Mouse (Mus musculus): ENCODE results near the gene Dnajc13. TPM values are rescaled to one million over a fixed set of nuclear protein-coding genes. Genes with fewer than 3 reads are reported as not detected.

The Dnajc13 gene
- polyA plus RNA-seq, 1 experiment from 2014 or later: 20.4 TPM

DNA sequence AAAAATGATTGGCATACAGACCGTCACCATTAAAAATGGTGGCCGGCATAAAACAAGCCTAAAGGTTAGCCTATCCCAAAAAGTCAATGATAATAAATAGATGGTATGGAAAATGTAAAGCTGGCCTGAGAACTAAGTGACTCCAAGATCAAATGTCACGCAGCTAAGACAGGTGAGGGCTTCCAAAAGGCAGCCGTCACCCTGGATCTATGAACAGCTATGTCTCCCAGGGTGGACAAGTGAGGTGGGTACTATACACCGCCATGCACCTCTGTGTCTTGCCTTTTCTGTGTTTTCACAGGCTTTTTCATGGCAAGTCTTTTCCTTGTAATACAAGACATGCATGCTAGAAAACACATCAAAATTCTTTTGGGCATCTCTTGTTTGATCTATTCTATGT, 73.1 kb downstream of the Dnajc13 start:
- Histone ChIP-seq H3K4me3 (ENCODE audit: low read depth, low read length) (no peak overlapping the region), H3K4me1 (ENCODE audit: control insufficient read depth, insufficient read depth, low read length) (no peaks in the 10 kb centered on the region)

GRCm38 (mm10) chr9:104188704-104189103, 74.0 kb downstream of the Dnajc13 start:
- DNase-seq (ENCODE audit: low spot score) (no peak), ATAC-seq (replicated peaks; ENCODE audit: insufficient number of reproducible peaks, low FRiP score, low TSS enrichment, low read depth) (no peak)
- H3K9me3 ChIP-seq (replicated peaks; ENCODE audit: control insufficient read depth, low read length): no peaks in the 10 kb centered on the region
- H3K9ac ChIP-seq (replicated peaks; ENCODE audit: low read length): no peak overlapping the region
- H3K27ac ChIP-seq (replicated peaks; ENCODE audit: low read depth, low read length): no peak overlapping the region
- no peak overlapping the region for H3K4me3 ChIP-seq (ENCODE audit: low read depth, low read length)
- H3K36me3 ChIP-seq (replicated peaks; ENCODE audit: control insufficient read depth, insufficient read depth, low read depth, low read length): peaks cover 3% of the 10 kb centered on the region
- 100% methylated on average over 1 of the region's 1 CpGs for WGBS
- H3K4me2 ChIP-seq (ENCODE audit: low read depth, low read length): no peak overlapping the region
- no peaks in the 10 kb centered on the region for H3K27me3 ChIP-seq (ENCODE audit: control insufficient read depth, insufficient read depth, low read length)
- no peaks in the 10 kb centered on the region for H3K4me1 ChIP-seq (ENCODE audit: control insufficient read depth, insufficient read depth, low read length)

More for the DNA sequence above, 73.1 kb downstream of the Dnajc13 start:
- Histone ChIP-seq H3K9ac (replicated peaks; ENCODE audit: low read length) (no peak overlapping the region), H3K4me2 (ENCODE audit: low read depth, low read length) (no peak overlapping the region), H3K27ac (replicated peaks; ENCODE audit: low read depth, low read length) (no peak overlapping the region), H3K27me3 (ENCODE audit: control insufficient read depth, insufficient read depth, low read length) (no peaks in the 10 kb centered on the region), H3K36me3 (replicated peaks; ENCODE audit: control insufficient read depth, insufficient read depth, low read depth, low read length) (peaks cover 3% of the 10 kb centered on the region), H3K9me3 (replicated peaks; ENCODE audit: control insufficient read depth, low read length) (no peaks in the 10 kb centered on the region)
- WGBS: 97% methylated on average over 5 of the region's 5 CpGs
- no peak for ATAC-seq (replicated peaks; ENCODE audit: insufficient number of reproducible peaks, low FRiP score, low TSS enrichment, low read depth)
- no peak for DNase-seq (ENCODE audit: low spot score)

DNA sequence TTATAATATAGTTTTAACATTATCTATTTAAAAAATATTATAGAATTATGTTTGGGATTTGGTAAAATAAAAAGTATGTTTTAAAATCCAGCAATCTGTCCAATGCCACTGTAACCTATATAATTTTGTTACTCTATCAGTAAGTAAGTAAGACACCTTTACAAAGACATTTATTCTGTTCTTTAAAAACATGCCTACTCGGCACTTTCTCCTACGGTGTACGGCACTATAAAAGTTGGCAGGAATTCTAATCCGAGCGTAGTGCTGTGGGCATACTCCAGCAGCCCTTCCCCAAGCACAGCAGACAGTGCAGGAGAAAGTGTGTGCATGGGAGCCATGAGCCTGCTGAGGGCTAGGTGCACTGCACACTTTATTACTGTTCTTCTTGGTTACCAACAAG, 75.7 kb downstream of the Dnajc13 start:
- H3K36me3 ChIP-seq (replicated peaks; ENCODE audit: control insufficient read depth, insufficient read depth, low read depth, low read length): peaks cover 3% of the 10 kb centered on the region
- H3K9me3 ChIP-seq (replicated peaks; ENCODE audit: control insufficient read depth, low read length): no peaks in the 10 kb centered on the region
- WGBS: 95% methylated on average over 5 of the region's 5 CpGs
- H3K27ac ChIP-seq (replicated peaks; ENCODE audit: low read depth, low read length): no peak overlapping the region
- no peaks in the 10 kb centered on the region for H3K4me1 ChIP-seq (ENCODE audit: control insufficient read depth, insufficient read depth, low read length)
- no peak overlapping the region for H3K4me2 ChIP-seq (ENCODE audit: low read depth, low read length)
- no peaks in the 10 kb centered on the region for H3K27me3 ChIP-seq (ENCODE audit: control insufficient read depth, insufficient read depth, low read length)
- ATAC-seq (replicated peaks; ENCODE audit: insufficient number of reproducible peaks, low FRiP score, low TSS enrichment, low read depth): no peak
- DNase-seq (ENCODE audit: low spot score): no peak
- H3K9ac ChIP-seq (replicated peaks; ENCODE audit: low read length): no peak overlapping the region
- H3K4me3 ChIP-seq (ENCODE audit: low read depth, low read length): no peak overlapping the region

DNA sequence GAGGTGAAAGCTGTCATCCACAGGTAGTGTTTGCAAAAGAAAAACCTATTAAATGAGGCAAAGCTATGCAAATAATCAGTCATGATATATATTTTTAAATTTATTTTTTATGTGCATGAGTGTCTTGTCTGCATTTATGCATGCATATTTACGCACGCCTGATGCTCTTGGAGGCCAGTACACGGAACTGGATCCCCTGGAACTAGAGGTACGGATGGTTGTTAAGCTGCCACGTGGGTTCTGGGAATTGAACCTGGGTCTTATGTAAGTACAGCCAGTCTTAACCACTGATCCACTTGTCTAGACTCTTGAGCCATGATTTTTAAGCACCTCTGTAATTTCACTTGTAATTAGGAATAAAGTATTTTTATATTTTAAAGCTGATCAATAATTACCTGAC, 79.5 kb downstream of the Dnajc13 start:
- no peak for ATAC-seq (replicated peaks; ENCODE audit: insufficient number of reproducible peaks, low FRiP score, low TSS enrichment, low read depth)
- Histone ChIP-seq H3K27me3 (ENCODE audit: control insufficient read depth, insufficient read depth, low read length) (no peaks in the 10 kb centered on the region), H3K4me3 (ENCODE audit: low read depth, low read length) (no peak overlapping the region), H3K9me3 (replicated peaks; ENCODE audit: control insufficient read depth, low read length) (no peaks in the 10 kb centered on the region), H3K4me1 (ENCODE audit: control insufficient read depth, insufficient read depth, low read length) (no peaks in the 10 kb centered on the region), H3K4me2 (ENCODE audit: low read depth, low read length) (no peak overlapping the region), H3K36me3 (replicated peaks; ENCODE audit: control insufficient read depth, insufficient read depth, low read depth, low read length) (peaks cover 7% of the 10 kb centered on the region), H3K9ac (replicated peaks; ENCODE audit: low read length) (no peak overlapping the region), H3K27ac (replicated peaks; ENCODE audit: low read depth, low read length) (no peak overlapping the region)
- WGBS: 95% methylated on average over 5 of the region's 5 CpGs
- no peak for DNase-seq (ENCODE audit: low spot score)

DNA sequence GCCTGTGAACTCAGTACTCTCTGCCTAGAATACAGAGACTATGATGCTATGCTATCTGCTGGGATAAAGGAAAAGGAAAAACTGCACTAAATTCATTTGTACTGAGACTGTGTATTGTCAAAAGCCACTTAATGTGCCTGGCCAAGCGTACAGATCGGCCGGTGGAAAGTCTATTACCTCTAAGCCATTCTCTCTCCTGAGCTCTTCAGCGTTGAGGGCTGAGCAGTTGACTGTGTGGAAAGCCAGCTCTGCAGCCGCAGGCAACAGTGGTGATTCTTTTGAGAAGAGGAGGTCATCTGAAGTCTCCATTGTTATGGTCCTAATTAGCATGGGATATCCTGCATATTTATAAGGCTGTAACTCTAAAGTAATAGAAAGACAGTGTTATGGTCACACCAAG, 80.4 kb downstream of the Dnajc13 start:
- Histone ChIP-seq H3K4me3 (ENCODE audit: low read depth, low read length) (no peak overlapping the region), H3K9me3 (replicated peaks; ENCODE audit: control insufficient read depth, low read length) (no peaks in the 10 kb centered on the region), H3K27ac (replicated peaks; ENCODE audit: low read depth, low read length) (no peak overlapping the region), H3K4me2 (ENCODE audit: low read depth, low read length) (no peak overlapping the region), H3K9ac (replicated peaks; ENCODE audit: low read length) (no peak overlapping the region), H3K4me1 (ENCODE audit: control insufficient read depth, insufficient read depth, low read length) (no peaks in the 10 kb centered on the region), H3K36me3 (replicated peaks; ENCODE audit: control insufficient read depth, insufficient read depth, low read depth, low read length) (peaks cover 7% of the 10 kb centered on the region), H3K27me3 (ENCODE audit: control insufficient read depth, insufficient read depth, low read length) (no peaks in the 10 kb centered on the region)
- ATAC-seq (replicated peaks; ENCODE audit: insufficient number of reproducible peaks, low FRiP score, low TSS enrichment, low read depth) (no peak), DNase-seq (ENCODE audit: low spot score) (no peak)
- WGBS: 76% methylated on average over 5 of the region's 5 CpGs

DNA sequence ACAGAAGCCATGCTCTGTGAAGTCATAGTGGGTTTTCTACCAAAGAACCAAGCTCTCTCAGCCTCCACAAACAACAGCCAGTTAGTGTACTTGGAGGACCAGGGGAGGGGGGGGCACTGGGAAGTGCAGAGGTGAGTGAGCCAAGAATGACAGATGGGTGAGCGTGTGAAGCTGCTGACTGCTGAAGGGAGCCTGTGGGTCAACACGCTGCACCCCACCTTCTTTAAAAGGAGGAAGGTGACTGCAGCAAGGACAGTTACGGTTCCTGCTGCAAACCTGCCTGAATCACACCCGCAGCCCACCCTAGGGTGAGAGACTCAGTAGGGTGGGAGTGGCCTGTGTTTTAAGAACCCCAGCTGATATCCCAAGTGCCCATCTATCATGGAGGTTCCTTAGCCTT, 81.1 kb downstream of the Dnajc13 start:
- Histone ChIP-seq H3K4me3 (ENCODE audit: low read depth, low read length) (no peak overlapping the region), H3K4me1 (ENCODE audit: control insufficient read depth, insufficient read depth, low read length) (no peaks in the 10 kb centered on the region), H3K9me3 (replicated peaks; ENCODE audit: control insufficient read depth, low read length) (no peaks in the 10 kb centered on the region), H3K9ac (replicated peaks; ENCODE audit: low read length) (no peak overlapping the region), H3K27me3 (ENCODE audit: control insufficient read depth, insufficient read depth, low read length) (no peaks in the 10 kb centered on the region), H3K4me2 (ENCODE audit: low read depth, low read length) (no peak overlapping the region), H3K27ac (replicated peaks; ENCODE audit: low read depth, low read length) (no peak overlapping the region), H3K36me3 (replicated peaks; ENCODE audit: control insufficient read depth, insufficient read depth, low read depth, low read length) (peaks cover 7% of the 10 kb centered on the region)
- 96% methylated on average over 4 of the region's 4 CpGs for WGBS
- DNase-seq (ENCODE audit: low spot score) (no peak), ATAC-seq (replicated peaks; ENCODE audit: insufficient number of reproducible peaks, low FRiP score, low TSS enrichment, low read depth) (no peak)

- H3K9ac ChIP-seq (replicated peaks; ENCODE audit: low read length): no peak overlapping the region
Observed at GRCm38 (mm10) chr9:104180046-104180445, 82.7 kb downstream of the Dnajc13 start.

GRCm38 (mm10) chr9:104172342-104172741, 90.4 kb downstream of the Dnajc13 start:
- no peak overlapping the region for H3K9ac ChIP-seq (replicated peaks; ENCODE audit: low read length)
- no peak for ATAC-seq (replicated peaks; ENCODE audit: insufficient number of reproducible peaks, low FRiP score, low TSS enrichment, low read depth)
- 93% methylated on average over 6 of the region's 6 CpGs for WGBS

More at GRCm38 (mm10) chr9:104180046-104180445, 82.7 kb downstream of the Dnajc13 start:
- ATAC-seq (replicated peaks; ENCODE audit: insufficient number of reproducible peaks, low FRiP score, low TSS enrichment, low read depth) (no peak), DNase-seq (ENCODE audit: low spot score) (no peak)
- 98% methylated on average over 6 of the region's 6 CpGs for WGBS
- Histone ChIP-seq H3K27me3 (ENCODE audit: control insufficient read depth, insufficient read depth, low read length) (no peaks in the 10 kb centered on the region), H3K36me3 (replicated peaks; ENCODE audit: control insufficient read depth, insufficient read depth, low read depth, low read length) (peaks cover 7% of the 10 kb centered on the region), H3K9me3 (replicated peaks; ENCODE audit: control insufficient read depth, low read length) (no peaks in the 10 kb centered on the region), H3K4me3 (ENCODE audit: low read depth, low read length) (no peak overlapping the region), H3K4me1 (ENCODE audit: control insufficient read depth, insufficient read depth, low read length) (no peaks in the 10 kb centered on the region), H3K4me2 (ENCODE audit: low read depth, low read length) (no peak overlapping the region), H3K27ac (replicated peaks; ENCODE audit: low read depth, low read length) (no peak overlapping the region)

More at GRCm38 (mm10) chr9:104172342-104172741, 90.4 kb downstream of the Dnajc13 start:
- Histone ChIP-seq H3K4me1 (ENCODE audit: control insufficient read depth, insufficient read depth, low read length) (no peaks in the 10 kb centered on the region), H3K4me2 (ENCODE audit: low read depth, low read length) (no peak overlapping the region), H3K4me3 (ENCODE audit: low read depth, low read length) (no peak overlapping the region), H3K9me3 (replicated peaks; ENCODE audit: control insufficient read depth, low read length) (no peaks in the 10 kb centered on the region), H3K27me3 (ENCODE audit: control insufficient read depth, insufficient read depth, low read length) (no peaks in the 10 kb centered on the region), H3K36me3 (replicated peaks; ENCODE audit: control insufficient read depth, insufficient read depth, low read depth, low read length) (peaks cover 3% of the 10 kb centered on the region), H3K27ac (replicated peaks; ENCODE audit: low read depth, low read length) (no peak overlapping the region)
- DNase-seq (ENCODE audit: low spot score): no peak
